Mouse (Mus musculus): ENCODE results near the gene Sox2.

The Sox2 gene

DNA sequence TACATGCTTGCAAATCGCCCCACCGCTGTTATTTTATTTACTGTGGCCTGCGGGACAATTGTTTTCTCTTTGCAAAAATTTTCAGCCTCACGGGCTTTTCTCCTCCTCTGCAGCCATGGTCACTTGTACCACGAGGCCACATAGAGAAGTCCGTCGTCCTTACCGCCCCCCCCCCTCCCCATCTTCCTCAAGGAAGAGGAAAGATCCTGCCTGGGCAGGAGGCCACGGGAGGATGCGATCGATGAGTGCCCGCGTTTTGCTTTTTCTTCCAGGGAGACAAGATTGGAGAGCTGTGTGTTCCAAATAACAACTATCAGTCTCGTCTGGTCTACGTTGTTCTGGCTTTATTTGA, 42.2 kb downstream of the Sox2 start:
- no peak for DNase-seq (ENCODE audit: low spot score in 2 of 2)

Data from urinary bladder, postnatal 36 days (tissue).